Mouse (Mus musculus): ENCODE measurements around the gene Tep1. TPM values are rescaled to one million over a fixed set of nuclear protein-coding genes. Genes with fewer than 3 reads are reported as not detected.

Gene Tep1
- total RNA-seq, 2 experiments from 2014 or later: 161 to 215 TPM

DNA sequence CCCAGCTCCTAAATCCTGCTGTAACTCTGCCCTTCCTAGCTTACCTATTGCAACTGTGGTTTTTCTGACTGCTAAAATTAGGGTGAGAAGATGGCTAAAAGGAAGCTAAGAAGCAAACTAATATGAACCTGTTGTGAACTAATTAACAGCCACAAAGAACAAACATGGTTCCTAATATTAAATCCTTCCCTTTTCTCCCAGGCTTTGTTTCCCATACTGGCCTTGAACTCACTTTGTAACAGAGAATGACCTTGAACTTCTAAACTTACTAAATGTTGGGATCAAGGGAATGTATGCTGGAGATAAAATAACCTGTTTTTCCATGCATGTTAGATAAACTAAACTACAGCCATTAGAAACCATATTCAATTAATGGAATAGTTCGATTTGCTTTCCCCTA, 73.9 kb downstream of the Tep1 start:
- no peak for ATAC-seq (ENCODE audit: poor library complexity, severe bottlenecking)

DNA sequence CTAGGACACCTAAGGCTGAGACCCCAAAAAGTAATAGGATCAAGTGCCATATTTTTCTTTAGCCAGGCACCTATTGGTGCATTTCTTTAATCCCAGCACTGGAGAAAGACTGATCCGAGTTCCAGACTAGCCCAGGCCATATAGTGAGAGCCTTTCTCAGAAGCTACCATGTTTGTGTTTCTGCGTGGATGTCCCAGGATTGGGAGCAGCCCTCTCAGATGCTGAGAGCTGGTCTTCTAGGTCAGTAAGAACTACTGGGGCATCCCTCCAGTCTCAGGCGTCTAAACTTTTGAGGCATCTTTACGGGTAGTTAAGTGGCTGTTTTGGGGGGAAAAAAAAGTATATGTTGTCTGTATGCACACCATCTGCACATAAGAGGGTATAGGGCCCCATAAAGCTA, 74.4 kb downstream of the Tep1 start:
- no peak for ATAC-seq (ENCODE audit: poor library complexity, severe bottlenecking)

DNA sequence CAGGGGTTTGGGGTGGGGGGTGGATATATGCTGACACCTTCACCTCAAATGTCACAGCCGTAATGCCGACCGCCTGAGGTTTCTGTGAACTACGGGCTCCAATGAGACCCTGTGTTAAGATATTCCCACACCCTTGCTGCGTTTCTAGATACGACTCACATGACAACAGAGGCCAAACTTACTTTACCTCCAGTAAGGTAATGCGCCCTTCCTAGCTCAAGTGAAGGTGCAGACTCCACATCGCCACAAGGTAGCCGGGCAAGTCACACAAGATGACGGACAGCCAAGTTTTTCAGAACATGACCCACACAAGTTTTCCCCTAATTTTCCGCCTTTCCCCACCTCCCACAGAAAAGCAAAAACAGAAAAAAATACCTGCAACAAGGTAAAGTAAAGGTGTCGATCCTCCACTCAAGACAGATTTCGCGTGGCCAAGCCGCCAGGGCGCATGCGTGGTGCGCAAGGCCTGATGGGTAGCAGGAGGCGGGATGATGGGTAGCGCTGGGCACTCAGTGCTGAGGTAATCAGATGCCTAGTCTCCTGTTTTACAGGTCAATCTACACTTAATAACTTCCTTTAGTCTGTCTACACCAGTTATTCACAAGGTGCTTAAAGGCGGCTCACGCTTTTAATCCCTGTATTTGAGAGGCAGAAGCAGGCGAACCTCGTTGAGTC, 75.0 kb downstream of the Tep1 start:
- no peak for ATAC-seq (ENCODE audit: poor library complexity, severe bottlenecking)

DNA sequence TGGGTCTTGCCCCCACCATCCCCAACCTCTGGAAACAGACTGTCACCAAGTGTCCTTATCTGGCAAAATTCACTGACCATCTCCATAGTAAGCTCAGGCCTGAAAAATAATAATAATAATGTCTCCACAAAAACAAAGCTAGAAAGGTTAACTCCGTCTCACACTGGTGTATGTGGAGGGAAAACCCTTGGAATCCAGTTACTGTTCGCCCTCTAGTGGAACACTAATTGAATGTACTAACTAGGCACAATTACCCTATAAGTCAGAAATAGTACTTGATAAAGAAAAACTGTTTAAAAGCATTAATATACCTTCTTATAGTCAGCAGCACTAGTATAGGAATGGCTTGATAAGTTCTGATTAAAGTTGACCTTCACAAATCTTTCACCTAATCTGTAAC, 82.2 kb downstream of the Tep1 start:
- no peak for ATAC-seq (ENCODE audit: poor library complexity, severe bottlenecking)

DNA sequence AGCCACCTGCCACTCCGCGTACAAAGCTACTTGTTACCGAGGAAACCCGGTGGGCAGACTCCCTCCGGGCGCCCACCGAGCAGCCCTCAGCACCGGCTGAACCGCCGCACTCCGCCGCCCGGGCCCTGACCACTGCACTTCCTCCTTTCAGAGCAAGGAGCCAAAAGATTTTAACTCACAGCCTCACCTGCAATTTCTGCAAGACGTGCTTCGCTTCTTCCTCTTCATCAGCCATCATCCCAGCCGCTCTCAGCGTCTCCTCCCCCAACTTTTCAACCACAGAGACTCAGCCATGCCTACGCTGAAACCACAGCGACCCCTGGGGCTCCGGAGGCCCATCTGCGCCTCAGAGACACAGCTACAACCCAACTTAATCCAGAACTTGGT, 85.1 kb downstream of the Tep1 start, which contains the start of gene Ttc5:
TSS of gene Ttc5 (minus strand) at position 269 of the 387 bp plus-strand sequence.
- peak; percentile 98 for ATAC-seq (ENCODE audit: poor library complexity, severe bottlenecking)

DNA sequence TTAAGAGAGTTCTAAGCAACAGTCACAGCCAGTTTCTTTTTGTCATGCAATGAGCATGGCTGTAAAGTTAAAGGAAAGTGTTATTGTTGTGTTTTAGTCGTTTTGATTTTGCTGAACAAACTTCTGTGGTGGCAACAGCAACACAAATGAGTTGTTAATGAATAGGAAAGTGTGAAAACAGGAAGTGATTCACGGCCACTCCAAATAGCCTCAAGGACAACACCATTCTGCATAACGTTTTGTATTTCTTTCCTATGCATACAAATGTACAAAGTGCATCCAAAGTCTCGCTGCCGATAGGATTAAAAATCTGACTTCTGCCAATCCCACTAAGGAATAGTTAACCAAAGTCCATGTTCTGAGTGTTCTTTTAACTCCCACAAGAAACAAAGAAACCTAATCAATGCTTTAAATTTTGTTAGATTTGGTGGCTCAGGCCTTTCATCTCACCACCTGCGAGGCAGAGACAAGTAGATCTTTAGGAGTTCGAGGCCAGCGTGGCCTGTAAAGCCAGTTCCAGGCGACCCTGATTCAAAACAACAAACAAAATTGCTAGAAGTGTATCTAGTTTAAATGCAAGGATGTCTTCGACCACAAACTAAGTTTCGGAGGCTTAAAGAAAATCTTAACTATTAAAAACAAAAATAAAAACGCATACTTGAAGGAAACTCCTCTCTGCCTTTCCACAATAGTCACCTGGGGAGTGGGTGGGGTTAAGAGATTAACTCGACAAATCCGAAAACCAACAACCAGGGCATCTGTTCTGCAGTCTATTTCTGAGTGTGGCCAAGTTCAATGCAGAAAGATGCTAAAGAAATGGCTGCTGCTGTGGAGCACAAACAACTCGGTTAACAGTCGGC, 85.7 kb downstream of the Tep1 start:
- ATAC-seq (ENCODE audit: poor library complexity, severe bottlenecking): peak; percentile 25; the same call in 1 of the 2 replicates

DNA sequence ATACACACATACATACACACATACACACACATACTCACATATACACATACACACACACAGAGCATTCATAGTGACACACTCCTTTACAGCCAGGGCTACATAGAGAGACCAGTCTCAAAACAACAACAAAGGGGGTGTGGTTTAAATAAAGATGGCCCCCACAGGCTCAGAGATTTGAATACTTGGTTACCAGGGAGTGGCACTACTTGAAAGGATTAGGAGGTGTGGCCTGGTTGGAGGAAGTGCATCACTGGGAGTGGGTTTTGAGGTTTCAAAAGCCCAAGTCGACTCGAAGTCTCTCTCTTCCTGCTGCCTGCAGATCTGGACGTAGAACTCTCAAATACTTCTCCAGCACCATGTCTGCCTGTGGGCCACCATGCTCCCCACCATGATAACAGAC, 88.2 kb downstream of the Tep1 start:
- ATAC-seq (ENCODE audit: poor library complexity, severe bottlenecking): no peak

Other genes with a start within 250 kb of the Tep1 start
- gene Olfr745, start 231.2 kb downstream of the Tep1 start, total RNA-seq (2015): not detected in 2 replicates
- not detected in 2 replicates for gene Olfr745, start 231.2 kb downstream of the Tep1 start, total RNA-seq (2017)
- gene Olfr746, start 223.5 kb downstream of the Tep1 start, total RNA-seq (2015): not detected in 2 replicates
- gene Olfr746, start 223.5 kb downstream of the Tep1 start, total RNA-seq (2017): not detected in 2 replicates
- gene Olfr747, start 177.4 kb downstream of the Tep1 start, total RNA-seq (2015): not detected in 2 replicates
- not detected in 2 replicates for gene Olfr747, start 177.4 kb downstream of the Tep1 start, total RNA-seq (2017)
- not detected in 2 replicates for gene Olfr748, start 163.2 kb downstream of the Tep1 start, total RNA-seq (2015)
- gene Olfr748, start 163.2 kb downstream of the Tep1 start, total RNA-seq (2017): not detected in 2 replicates
- not detected in 2 replicates for gene Olfr749, start 125.5 kb downstream of the Tep1 start, total RNA-seq (2015)
- gene Olfr749, start 125.5 kb downstream of the Tep1 start, total RNA-seq (2017): not detected in 2 replicates
- gene Ttc5, start 85.0 kb downstream of the Tep1 start, total RNA-seq (2015): 21.2 and 23.1 TPM in 2 replicates
- gene Ttc5, start 85.0 kb downstream of the Tep1 start, total RNA-seq (2017): 35.4 and 39.4 TPM in 2 replicates
- not detected in 2 replicates for gene Ccnb1ip1, start 62.8 kb downstream of the Tep1 start, total RNA-seq (2015)
- gene Ccnb1ip1, start 62.8 kb downstream of the Tep1 start, total RNA-seq (2017): not detected in 2 replicates
- gene Parp2, start 62.7 kb downstream of the Tep1 start, total RNA-seq (2015): 59.7 and 62.1 TPM in 2 replicates
- 53.6 and 78.7 TPM in 2 replicates for gene Parp2, start 62.7 kb downstream of the Tep1 start, total RNA-seq (2017)
- 0.07 and 0.27 TPM in 2 replicates for gene Klhl33, start 26.9 kb upstream of the Tep1 start, total RNA-seq (2015)
- gene Klhl33, start 26.9 kb upstream of the Tep1 start, total RNA-seq (2017): 0.28 and 0.40 TPM in 2 replicates
- 101 and 107 TPM in 2 replicates for gene Osgep, start 54.3 kb upstream of the Tep1 start, total RNA-seq (2015)
- gene Osgep, start 54.3 kb upstream of the Tep1 start, total RNA-seq (2017): 87.9 and 125 TPM in 2 replicates
- gene Apex1, start 54.4 kb upstream of the Tep1 start, total RNA-seq (2015): 46.3 and 64.2 TPM in 2 replicates
- gene Apex1, start 54.4 kb upstream of the Tep1 start, total RNA-seq (2017): 34.8 and 47.0 TPM in 2 replicates
- gene Pip4p1, start 60.3 kb upstream of the Tep1 start, total RNA-seq (2015): 115 and 118 TPM in 2 replicates
- 38.5 and 39.9 TPM in 2 replicates for gene Pip4p1, start 60.3 kb upstream of the Tep1 start, total RNA-seq (2017)
- 329 and 405 TPM in 2 replicates for gene Pnp, start 60.5 kb upstream of the Tep1 start, total RNA-seq (2015)
- 158 and 204 TPM in 2 replicates for gene Pnp, start 60.5 kb upstream of the Tep1 start, total RNA-seq (2017)
- 43.8 TPM in 1 of 2 replicates, not detected in the other for gene Gm49342, start 74.0 kb upstream of the Tep1 start, total RNA-seq (2015)
- 161 and 177 TPM in 2 replicates for gene Gm49342, start 74.0 kb upstream of the Tep1 start, total RNA-seq (2017)
- 14.4 and 16.7 TPM in 2 replicates for gene Pnp2, start 85.4 kb upstream of the Tep1 start, total RNA-seq (2015)
- 6.7 and 9.6 TPM in 2 replicates for gene Pnp2, start 85.4 kb upstream of the Tep1 start, total RNA-seq (2017)
- not detected in 2 replicates for gene Rnase10, start 137.2 kb upstream of the Tep1 start, total RNA-seq (2015)
- not detected in 2 replicates for gene Rnase10, start 137.2 kb upstream of the Tep1 start, total RNA-seq (2017)
- gene Rnase9, start 171.3 kb upstream of the Tep1 start, total RNA-seq (2015): 0.11 TPM in 1 of 2 replicates, not detected in the other
- gene Rnase9, start 171.3 kb upstream of the Tep1 start, total RNA-seq (2017): not detected in 2 replicates
- not detected in 2 replicates for gene Rnase11, start 179.6 kb upstream of the Tep1 start, total RNA-seq (2015)
- not detected in 2 replicates for gene Rnase11, start 179.6 kb upstream of the Tep1 start, total RNA-seq (2017)
- gene Rnase12, start 187.1 kb upstream of the Tep1 start, total RNA-seq (2015): 11.4 and 11.6 TPM in 2 replicates
- 8.2 and 10.4 TPM in 2 replicates for gene Rnase12, start 187.1 kb upstream of the Tep1 start, total RNA-seq (2017)
- gene Olfr750, start 203.9 kb upstream of the Tep1 start, total RNA-seq (2015): not detected in 2 replicates
- gene Olfr750, start 203.9 kb upstream of the Tep1 start, total RNA-seq (2017): not detected in 2 replicates
- gene Rnase4, start 220.5 kb upstream of the Tep1 start, total RNA-seq (2015): 36.2 and 44.8 TPM in 2 replicates
- 21.0 and 22.3 TPM in 2 replicates for gene Rnase4, start 220.5 kb upstream of the Tep1 start, total RNA-seq (2017)
- gene Ang, start 220.6 kb upstream of the Tep1 start, total RNA-seq (2015): 8.2 and 10.0 TPM in 2 replicates
- gene Ang, start 220.6 kb upstream of the Tep1 start, total RNA-seq (2017): 9.4 and 13.7 TPM in 2 replicates
- not detected in 2 replicates for gene Eddm3b, start 243.9 kb upstream of the Tep1 start, total RNA-seq (2015)
- gene Eddm3b, start 243.9 kb upstream of the Tep1 start, total RNA-seq (2017): not detected in 2 replicates

Measured in megakaryocyte, adult 5-6 weeks (primary cell).